Mouse (Mus musculus) embryonic stem cell, embryonic (primary cell): ENCODE data around the gene Olfr601.
"Not testable (repeated sequence)": the region's sequence is repeated elsewhere in the genome, so short reads cannot be mapped to it uniquely, and the experiment has no call there.

ENCODE experiments used
- CTCF ChIA-PET, 4 experiments: fragments of 300-600 bp in 2 of 4; fragments of 350-600 bp in 2 of 4; sonication (Branson Sonifier 250); formaldehyde crosslinking; loops; one replicate each; lab custom pipeline; 2022; ENCODE audit warnings: inconsistent platforms in 2 of 4; lab: Charles Lee
- POLR2A ChIA-PET, 4 experiments: fragments of 300-600 bp in 2 of 4; fragments of 350-600 bp in 2 of 4; sonication (Branson Sonifier 250); formaldehyde crosslinking; loops; one replicate each; lab custom pipeline; 2022; ENCODE audit warnings: antibody characterized with exemption in 4 of 4, inconsistent platforms in 1 of 4; lab: Charles Lee

Gene Olfr601

DNA sequence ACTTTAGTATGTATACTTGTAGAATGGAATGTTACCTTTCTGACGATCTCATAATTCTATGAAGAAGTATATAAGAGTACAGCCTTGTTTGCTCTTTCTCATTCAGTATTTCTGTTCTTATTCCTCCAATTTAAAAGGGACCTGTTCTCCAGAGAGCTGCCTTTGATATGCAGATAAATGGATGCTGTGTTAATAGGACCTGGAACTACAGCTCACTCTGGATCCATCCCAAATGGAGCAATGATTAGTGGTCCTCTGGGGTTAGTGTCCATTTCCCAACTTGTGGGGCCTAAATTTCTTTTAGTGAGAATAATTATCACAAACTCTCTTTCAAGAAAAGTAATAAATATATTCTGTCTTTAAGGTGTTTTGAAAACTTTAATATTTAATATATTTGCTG lies at the start of gene Olfr601:
Olfr601 (minus strand) TSS at position 101 of the 400 bp plus-strand sequence.
- POLR2A ChIA-PET, result no interaction called here
- CTCF ChIA-PET, result no interaction called here

DNA sequence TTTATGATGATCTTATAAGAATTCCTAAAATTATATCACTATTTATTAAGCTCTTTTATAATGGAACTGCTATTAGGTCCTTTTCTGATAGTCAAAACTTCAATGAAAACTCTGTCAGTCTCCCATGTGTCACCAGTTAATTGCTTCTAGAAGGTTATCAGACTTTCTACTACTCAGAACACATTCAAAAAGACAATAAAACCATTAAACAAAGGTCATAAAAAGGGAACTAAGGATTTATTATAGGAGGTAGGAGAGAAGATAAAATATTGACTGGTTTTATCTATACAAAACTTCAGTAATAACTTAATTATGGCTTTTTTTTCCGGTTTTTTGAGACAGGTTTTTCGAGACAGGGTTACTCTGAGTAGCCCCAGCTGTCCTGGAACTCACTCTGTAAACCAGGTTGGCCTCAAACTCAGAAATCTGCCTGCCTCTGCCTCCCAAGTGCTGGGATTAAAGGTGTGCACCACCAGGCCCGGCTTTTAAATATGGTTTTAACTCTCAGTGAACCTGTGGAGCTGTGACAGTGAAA lies 44.1 kb upstream of the Olfr601 start:
- CTCF ChIA-PET, result interaction anchor here in 1 of 4 experiments (0.6 kb wide), 1 partner anchor 605 kb away, joined by 6 read pairs; no protein-coding TSS in a partner anchor
- POLR2A ChIA-PET, result not testable (repeated sequence)

GRCm38 (mm10) chr7:103398981-103399380 lies 36.5 kb upstream of the Olfr601 start:
- ChIA-PET POLR2A (no interaction called here), CTCF (interaction anchor here in 1 of 4 experiments (0.6 kb wide), 1 partner anchor 32 kb away, joined by 3 read pairs; no protein-coding TSS in a partner anchor)

GRCm38 (mm10) chr7:103397758-103398157 lies 35.3 kb upstream of the Olfr601 start:
- CTCF ChIA-PET, result no interaction called here

GRCm38 (mm10) chr7:103386077-103386476 lies 23.6 kb upstream of the Olfr601 start, which contains the start of gene Olfr603:
Gene Olfr603, minus strand, starts transcription at chr7:103386177.
- CTCF ChIA-PET, result no interaction called here
- POLR2A ChIA-PET, result no interaction called here

More at GRCm38 (mm10) chr7:103397758-103398157, 35.3 kb upstream of the Olfr601 start:
- POLR2A ChIA-PET, result no interaction called here

- ChIA-PET CTCF (no interaction called here), POLR2A (no interaction called here)
Observed at GRCm38 (mm10) chr7:103349569-103349968, 12.9 kb downstream of the Olfr601 start, which contains the start of gene Olfr600. Gene Olfr600, minus strand, starts transcription at chr7:103349669.

DNA sequence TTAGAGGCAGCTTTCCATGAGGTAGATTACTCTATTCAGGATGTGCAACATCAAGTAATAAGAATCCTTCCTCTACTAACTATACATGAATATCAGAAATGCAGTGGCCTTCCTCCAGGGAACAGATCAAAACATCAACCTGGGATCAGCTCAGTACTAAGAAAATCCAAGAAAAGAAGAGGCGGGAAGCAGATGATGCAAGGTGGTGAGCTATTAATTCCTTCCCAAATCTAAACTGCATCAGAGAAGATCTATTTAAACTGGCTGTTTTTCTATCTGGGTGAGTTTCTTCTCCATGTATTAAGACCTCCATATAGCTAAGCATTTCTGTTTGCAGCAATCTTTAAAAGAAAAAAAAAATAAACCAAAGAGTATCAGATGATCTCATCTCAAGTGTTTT lies 26.8 kb downstream of the Olfr601 start, which contains the start of gene Olfr599:
Olfr599 (plus strand) TSS at position 301 of the 400 bp plus-strand sequence.
- ChIA-PET POLR2A (no interaction called here), CTCF (interaction anchor here in 1 of 4 experiments (1.1 kb wide), 1 partner anchor 471 kb away, joined by 3 read pairs; no protein-coding TSS in a partner anchor)

GRCm38 (mm10) chr7:103323268-103323667 lies 39.2 kb downstream of the Olfr601 start, which contains the start of gene Olfr598:
Gene Olfr598, plus strand, starts transcription at chr7:103323568.
- POLR2A ChIA-PET, result no interaction called here
- CTCF ChIA-PET, result no interaction called here

DNA sequence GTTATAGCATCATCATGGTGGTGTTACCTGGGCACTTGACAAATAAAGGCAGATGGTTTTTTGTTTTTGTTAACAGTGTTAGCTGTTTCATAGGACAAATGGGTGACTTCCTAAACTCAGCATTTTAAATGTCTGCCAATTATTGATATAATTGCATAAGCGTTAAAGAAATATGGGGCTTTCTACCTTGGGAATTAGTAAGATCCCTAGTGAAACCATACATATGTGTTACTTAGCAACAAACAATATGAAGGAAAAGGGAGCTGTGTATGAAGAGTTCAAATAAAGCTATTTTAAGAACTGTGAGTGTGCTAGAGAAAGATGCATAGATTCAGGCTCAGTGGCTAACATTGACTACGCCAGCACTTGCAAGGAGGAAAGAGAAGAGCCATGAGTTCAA lies 46.4 kb downstream of the Olfr601 start, which contains the start of gene Olfr597:
Olfr597 (plus strand) TSS at position 301 of the 400 bp plus-strand sequence.
- CTCF ChIA-PET, POLR2A ChIA-PET: not testable (repeated sequence)
